Mouse (Mus musculus): Measurements from ENCODE around the gene Zfp72. TPM values are rescaled to one million over a fixed set of nuclear protein-coding genes. Genes with fewer than 3 reads are reported as not detected.

Zfp72 gene
- polyA plus RNA-seq, 1 experiment from 2014 or later, result 5.1 TPM

DNA sequence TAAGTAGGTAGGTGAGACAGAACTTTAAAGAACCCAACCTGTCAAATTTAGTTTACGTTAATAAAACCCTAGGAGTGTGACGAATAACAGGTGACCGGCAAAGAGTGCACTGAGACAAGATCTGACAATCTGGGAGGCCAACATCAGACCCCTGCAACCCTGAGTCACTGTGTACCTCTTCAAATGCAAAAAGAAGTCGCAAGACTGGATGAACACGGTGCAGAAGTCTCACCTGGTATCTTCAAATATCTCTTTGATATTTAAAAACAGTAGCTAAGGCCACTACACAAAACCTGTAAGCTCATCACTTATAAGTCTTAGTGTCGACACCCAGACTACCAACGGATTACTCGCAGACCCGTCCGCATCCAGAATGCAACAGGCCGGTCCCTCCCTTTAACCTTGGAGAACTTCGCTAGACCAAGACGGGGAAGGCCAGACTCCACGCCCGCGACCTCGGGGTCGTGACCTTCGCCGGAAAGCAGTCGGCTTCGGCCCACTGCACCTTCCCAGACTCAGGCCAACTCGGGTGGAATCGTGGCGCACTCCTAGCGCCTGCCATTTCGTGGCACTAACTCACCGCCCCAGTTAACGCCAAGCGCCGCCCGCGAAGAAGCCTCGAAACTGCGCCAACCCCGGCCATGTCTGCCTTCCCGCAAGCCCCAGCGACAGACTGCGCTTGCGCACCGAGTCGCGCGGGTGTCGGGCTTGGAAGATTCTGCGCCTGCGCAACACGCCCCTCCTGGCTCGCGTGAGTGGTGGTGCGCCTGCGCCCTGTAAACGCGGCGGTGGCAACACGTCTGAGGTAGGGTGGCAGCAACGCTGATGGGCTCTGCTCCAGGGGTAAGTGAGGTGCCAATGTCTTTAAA lies 40.8 kb downstream of the Zfp72 start, which contains the start of the genes Sdha and Ccdc127:
Gene Sdha, minus strand, starts transcription at position 715 of the 869 bp plus-strand sequence.
Gene Ccdc127, plus strand, starts transcription at position 744 of the 869 bp plus-strand sequence.
- peak within 1 kb of the TSS; percentile 82 for H3K4me3 ChIP-seq
- peaks cover 21% of the 10 kb centered on the region for H3K4me1 ChIP-seq
- peak within 1 kb of the TSS; percentile 97 for H3K27ac ChIP-seq (replicated peaks)
- 3% methylated on average over 57 of the region's 57 CpGs for WGBS
- H3K9me3 ChIP-seq (replicated peaks), result no peaks in the 10 kb centered on the region
- peaks cover 23% of the 10 kb centered on the region for H3K36me3 ChIP-seq
- H3K27me3 ChIP-seq (ENCODE audit: low read depth, poor library complexity, severe bottlenecking), result no peaks in the 10 kb centered on the region
- peak; percentile 98 for DNase-seq (ENCODE audit: low spot score)

GRCm38 (mm10) chr13:74341036-74341435 lies 49.6 kb downstream of the Zfp72 start:
- WGBS, result 62% methylated on average over 3 of the region's 3 CpGs
- peak; percentile 26 for DNase-seq (ENCODE audit: low spot score)
- peaks cover 85% of the 10 kb centered on the region for H3K36me3 ChIP-seq

GRCm38 (mm10) chr13:74329321-74329720 lies 61.3 kb downstream of the Zfp72 start:
- DNase-seq (ENCODE audit: low spot score), result no peak
- peaks cover 91% of the 10 kb centered on the region for H3K36me3 ChIP-seq

More at GRCm38 (mm10) chr13:74341036-74341435, 49.6 kb downstream of the Zfp72 start:
- Histone ChIP-seq H3K27ac (replicated peaks) (no peak overlapping the region), H3K27me3 (ENCODE audit: low read depth, poor library complexity, severe bottlenecking) (no peaks in the 10 kb centered on the region), H3K4me3 (no peak overlapping the region), H3K4me1 (no peaks in the 10 kb centered on the region), H3K9me3 (replicated peaks) (no peaks in the 10 kb centered on the region)

More at GRCm38 (mm10) chr13:74329321-74329720, 61.3 kb downstream of the Zfp72 start:
- Histone ChIP-seq H3K4me1 (no peaks in the 10 kb centered on the region), H3K4me3 (no peak overlapping the region), H3K9me3 (replicated peaks) (no peaks in the 10 kb centered on the region), H3K27ac (replicated peaks) (no peak overlapping the region), H3K27me3 (ENCODE audit: low read depth, poor library complexity, severe bottlenecking) (no peaks in the 10 kb centered on the region)

MicroRNAs within 50 kb of the gene (microRNA counts, 519-probe panel; counts per million panel counts)
- microRNA mmu-miR-692, result not detected

Small RNAs within 50 kb of the gene (microRNA-seq; reads per million reads assigned to microRNA genes)
- not detected for gene Mir692-3

Other genes with a start within 250 kb of the Zfp72 start
- gene Exoc3, start 182.1 kb downstream of the Zfp72 start, polyA plus RNA-seq (2016; fragmentation: Nextera tagmentation; extraction: Ambion mirVana), result 79.2 and 88.7 TPM in 2 replicates
- gene Ahrr, start 98.5 kb downstream of the Zfp72 start, polyA plus RNA-seq (2016; fragmentation: Nextera tagmentation; extraction: Ambion mirVana), result 1.8 and 2.0 TPM in 2 replicates
- 118 and 124 TPM in 2 replicates for gene Pdcd6, start 73.3 kb downstream of the Zfp72 start, polyA plus RNA-seq (2016; fragmentation: Nextera tagmentation; extraction: Ambion mirVana)
- gene Sdha, start 40.6 kb downstream of the Zfp72 start, polyA plus RNA-seq (2016; fragmentation: Nextera tagmentation; extraction: Ambion mirVana), result 283 and 284 TPM in 2 replicates
- gene Ccdc127, start 40.5 kb downstream of the Zfp72 start, polyA plus RNA-seq (2016; fragmentation: Nextera tagmentation; extraction: Ambion mirVana), result 56.1 and 59.6 TPM in 2 replicates
- gene Lrrc14b, start 26.8 kb downstream of the Zfp72 start, polyA plus RNA-seq (2016; fragmentation: Nextera tagmentation; extraction: Ambion mirVana), result not detected in 2 replicates
- 89.2 and 96.1 TPM in 2 replicates for gene Ftl1-ps1, start 8.9 kb upstream of the Zfp72 start, polyA plus RNA-seq (2016; fragmentation: Nextera tagmentation; extraction: Ambion mirVana)
- 20.2 and 21.2 TPM in 2 replicates for gene Zfp825, start 103.2 kb upstream of the Zfp72 start, polyA plus RNA-seq (2016; fragmentation: Nextera tagmentation; extraction: Ambion mirVana)
- gene Erap1, start 248.7 kb upstream of the Zfp72 start, polyA plus RNA-seq (2016; fragmentation: Nextera tagmentation; extraction: Ambion mirVana), result 3.8 and 4.2 TPM in 2 replicates